7 mouse cellular contexts compared by ENCODE assay signal in the genomic region with DNA sequence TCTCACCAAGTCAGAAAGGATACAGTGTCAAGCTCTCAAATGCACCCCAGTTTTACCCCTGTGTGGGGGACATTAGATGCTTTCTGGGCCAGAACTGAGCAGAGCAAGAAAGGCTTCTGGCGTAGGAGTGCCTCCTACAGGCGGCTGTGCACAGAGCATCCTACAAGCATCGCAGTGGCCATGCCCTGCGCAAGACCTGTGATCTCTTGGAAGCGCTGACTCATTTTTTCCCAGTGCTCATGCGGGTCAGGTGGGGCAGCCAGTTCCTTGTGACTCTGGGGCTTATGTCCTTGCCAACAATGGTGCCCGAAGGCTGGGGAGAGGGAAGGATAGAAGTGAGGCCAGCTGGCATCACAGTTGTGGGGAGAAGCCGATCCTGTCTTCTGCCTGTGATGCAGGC. TPM values are rescaled to one million over a fixed set of nuclear protein-coding genes. Genes with fewer than 3 reads are reported as not detected.
A peak's percentile ranks its signal among the peaks of the same experiment; 100 is the strongest.
DNase-seq lines count a peak whose midpoint lies in the region; ATAC-seq and TF ChIP-seq lines count a peak whose summit lies in the region.

No protein-coding gene starts in this region.

- no peak overlapping the region for H3K4me3 ChIP-seq in liver, postnatal 0 days (ENCODE audit: low read depth, low read length)
- no peak overlapping the region for H3K4me3 ChIP-seq in liver, embryonic 12.5 days
- no peak overlapping the region for H3K4me3 ChIP-seq in ES-E14 (ENCODE audit: insufficient read depth in 1 of 2, low read depth in 1 of 2, low read length in 2 of 2, poor library complexity in 1 of 2, severe bottlenecking in 1 of 2)
- H3K4me3 ChIP-seq in embryonic facial prominence, embryonic 10.5 days = no peak overlapping the region
- no peak overlapping the region for H3K4me3 ChIP-seq in hindbrain, embryonic 12.5 days

- 49% methylated on average over 8 of the region's 8 CpGs for WGBS in liver, postnatal 0 days (ENCODE audit: insufficient replicate concordance)
- WGBS in liver, embryonic 12.5 days (ENCODE audit: insufficient replicate concordance) = 45% methylated on average over 8 of the region's 8 CpGs
- WGBS in embryonic facial prominence, embryonic 10.5 days = 46% methylated on average over 8 of the region's 8 CpGs
- 55% methylated on average over 8 of the region's 8 CpGs for WGBS in hindbrain, embryonic 12.5 days

- no peak overlapping the region for H3K4me2 ChIP-seq in liver, postnatal 0 days (ENCODE audit: low read depth, low read length)
- no peak overlapping the region for H3K4me2 ChIP-seq in liver, embryonic 12.5 days
- no peak overlapping the region for H3K4me2 ChIP-seq in hindbrain, embryonic 12.5 days (replicated peaks)

- H3K27ac ChIP-seq in liver, postnatal 0 days (ENCODE audit: low read depth) = no peak overlapping the region
- no peak overlapping the region for H3K27ac ChIP-seq in liver, embryonic 12.5 days
- no peak overlapping the region for H3K27ac ChIP-seq in ES-E14 (ENCODE audit: insufficient read depth, low read depth, low read length, poor library complexity, severe bottlenecking)
- no peak overlapping the region for H3K27ac ChIP-seq in embryonic facial prominence, embryonic 10.5 days (replicated peaks)
- no peak overlapping the region for H3K27ac ChIP-seq in hindbrain, embryonic 12.5 days

- H3K36me3 ChIP-seq in liver, postnatal 0 days (replicated peaks; ENCODE audit: insufficient read depth, low read length) = no peaks in the 10 kb centered on the region
- no peaks in the 10 kb centered on the region for H3K36me3 ChIP-seq in liver, embryonic 12.5 days
- H3K36me3 ChIP-seq in ES-E14 (ENCODE audit: control insufficient read depth, insufficient read depth, low read length, poor library complexity, severe bottlenecking) = no peaks in the 10 kb centered on the region
- no peaks in the 10 kb centered on the region for H3K36me3 ChIP-seq in embryonic facial prominence, embryonic 10.5 days (replicated peaks)
- H3K36me3 ChIP-seq in hindbrain, embryonic 12.5 days = no peaks in the 10 kb centered on the region

- peak; percentile 33 for DNase-seq in liver, postnatal 0 days
- DNase-seq in ES-E14 (ENCODE audit: low read depth, low spot score) = peak; percentile 45
- DNase-seq in adrenal gland, postnatal 10 days = peak; percentile 82
- peak; percentile 31 for DNase-seq in embryonic facial prominence, embryonic 10.5 days (ENCODE audit: low spot score)

- H3K27me3 ChIP-seq in liver, postnatal 0 days (ENCODE audit: insufficient read depth, low read length) = no peaks in the 10 kb centered on the region
- H3K27me3 ChIP-seq in liver, embryonic 12.5 days (replicated peaks) = no peaks in the 10 kb centered on the region
- no peaks in the 10 kb centered on the region for H3K27me3 ChIP-seq in embryonic facial prominence, embryonic 10.5 days (replicated peaks; ENCODE audit: low read depth, poor library complexity, severe bottlenecking)
- no peaks in the 10 kb centered on the region for H3K27me3 ChIP-seq in hindbrain, embryonic 12.5 days

- in situ Hi-C loops in ES-E14 (cut with MboI; ENCODE audit: low sequenced_read_pairs in 2 of 2, unreplicated experiment in 2 of 2) = no loop called here

- peak; percentile 61 for TF ChIP-seq CTCF in liver, postnatal 0 days (IDR thresholded peaks at IDR 0.05; ENCODE audit: low read depth)

- no peaks in the 10 kb centered on the region for H3K4me1 ChIP-seq in liver, postnatal 0 days (ENCODE audit: insufficient read depth)
- H3K4me1 ChIP-seq in liver, embryonic 12.5 days = no peaks in the 10 kb centered on the region
- peaks cover 2 to 5% of the 10 kb centered on the region in 2 experiments; a peak in 1 of 4 replicates for H3K4me1 ChIP-seq in ES-E14 (ENCODE audit: control insufficient read depth in 2 of 2, insufficient read depth in 2 of 2, low read length in 2 of 2, poor library complexity in 1 of 2)
- H3K4me1 ChIP-seq in embryonic facial prominence, embryonic 10.5 days = peaks cover 10% of the 10 kb centered on the region
- peaks cover 11% of the 10 kb centered on the region; the same call in 1 of the 2 replicates for H3K4me1 ChIP-seq in hindbrain, embryonic 12.5 days

- ATAC-seq in liver, postnatal 0 days = no peak
- no peak for ATAC-seq in liver, embryonic 12.5 days
- ATAC-seq in megakaryocyte progenitor cell, adult 5-6 weeks (replicated peaks; ENCODE audit: poor library complexity) = peak; percentile 74
- ATAC-seq in hindbrain, embryonic 12.5 days (ENCODE audit: low FRiP score) = no peak

- TF ChIP-seq EP300 in liver, postnatal 0 days (IDR thresholded peaks at IDR 0.05; ENCODE audit: low read depth) = no peak

- H3K9ac ChIP-seq in liver, postnatal 0 days (replicated peaks) = no peak overlapping the region
- no peak overlapping the region for H3K9ac ChIP-seq in liver, embryonic 12.5 days
- no peak overlapping the region for H3K9ac ChIP-seq in ES-E14 (ENCODE audit: insufficient read depth, low read depth, low read length, poor library complexity, severe bottlenecking)
- H3K9ac ChIP-seq in hindbrain, embryonic 12.5 days = no peak overlapping the region

- H3K9me3 ChIP-seq in liver, postnatal 0 days (ENCODE audit: low read length) = no peaks in the 10 kb centered on the region
- H3K9me3 ChIP-seq in liver, embryonic 12.5 days (replicated peaks) = no peaks in the 10 kb centered on the region
- no peaks in the 10 kb centered on the region for H3K9me3 ChIP-seq in ES-E14 (ENCODE audit: control insufficient read depth, insufficient read depth, low read depth, low read length)
- H3K9me3 ChIP-seq in embryonic facial prominence, embryonic 10.5 days = no peaks in the 10 kb centered on the region
- H3K9me3 ChIP-seq in hindbrain, embryonic 12.5 days (replicated peaks) = no peaks in the 10 kb centered on the region

TF ChIP-seq in ES-E14, 5 proteins besides CTCF, POLR2A, EP300 and RAD21:
- TF ChIP-seq HCFC1 (IDR thresholded peaks at IDR 0.05; ENCODE audit: borderline replicate concordance, insufficient read depth, low read length) (no peak), CHD2 (IDR thresholded peaks at IDR 0.05; ENCODE audit: low read depth, low read length) (no peak), MAFK (IDR thresholded peaks at IDR 0.05; ENCODE audit: insufficient read depth, low read depth, low read length) (peak; percentile 71; the same call in 1 of the 2 replicates), ZC3H11A (IDR thresholded peaks at IDR 0.05; ENCODE audit: borderline replicate concordance, low read depth, low read length) (0 out of 2 replicates have a peak, but pooled peaks have one; percentile 14), ZNF384 (IDR thresholded peaks at IDR 0.05; ENCODE audit: low read depth, low read length) (no peak)
TF ChIP-seq in ES-E14: peak in this region for 2.

RNA-seq across cellular contexts. Expression of gene Rapgef4, which starts 54.6 kb away (rescaled TPM):
- 25.3 and 30.2 TPM in 2 replicates for polyA plus RNA-seq in liver, postnatal 0 days (2015; fragmentation: Nextera tagmentation; extraction: Ambion mirVana)
- 3.6 and 3.8 TPM in 2 replicates for polyA plus RNA-seq in liver, embryonic 12.5 days (2016; fragmentation: Nextera tagmentation; extraction: Ambion mirVana)
- 3.4 and 4.2 TPM in 2 replicates for total RNA-seq in ES-E14 (2012; rRNA removed)
- 100 to 1,000 TPM; 131 to 173 TPM for total RNA-seq in adrenal gland, postnatal 10 days (2021)
- polyA plus RNA-seq in embryonic facial prominence, embryonic 10.5 days (2016; fragmentation: Nextera tagmentation; extraction: Ambion mirVana) = 2.9 and 3.5 TPM in 2 replicates
- 1.9 and 3.8 TPM in 2 replicates for total RNA-seq in megakaryocyte progenitor cell, adult 5-6 weeks (2015)
- 0.50 and 3.5 TPM in 2 replicates for total RNA-seq in megakaryocyte progenitor cell, adult 5-6 weeks (2017)
- polyA plus RNA-seq in hindbrain, embryonic 12.5 days (2016; fragmentation: Nextera tagmentation; extraction: Ambion mirVana) = 4.9 and 5.6 TPM in 2 replicates

Comparison
In these comparisons a context has a peak if more than half of its experiments do, and no peak if none do; other contexts are left out.
1. DNase-seq: peak in every context shown above with its lines; median percentile 82 in adrenal gland, postnatal 10 days; 45 in ES-E14; 33 in liver, postnatal 0 days; 31 in embryonic facial prominence, embryonic 10.5 days.